Mouse (Mus musculus) erythroblast, embryonic 14.5 days (primary cell): ENCODE data around the gene F3.
"Not testable (repeated sequence)": the region's sequence is repeated elsewhere in the genome, so short reads cannot be mapped to it uniquely, and the experiment has no call there.

ENCODE experiments used
- GATA1 ChIP-seq: IDR thresholded peaks from 2 replicates; pipeline ENCODE4 v1.6.1; 2012; ENCODE audit warnings: low read length, inconsistent platforms, mixed read lengths
- TAL1 ChIP-seq: IDR thresholded peaks from 3 replicates; pipeline ENCODE4 v1.6.1; 2012; ENCODE audit warnings: low read length, inconsistent platforms, mixed read lengths

DNA sequence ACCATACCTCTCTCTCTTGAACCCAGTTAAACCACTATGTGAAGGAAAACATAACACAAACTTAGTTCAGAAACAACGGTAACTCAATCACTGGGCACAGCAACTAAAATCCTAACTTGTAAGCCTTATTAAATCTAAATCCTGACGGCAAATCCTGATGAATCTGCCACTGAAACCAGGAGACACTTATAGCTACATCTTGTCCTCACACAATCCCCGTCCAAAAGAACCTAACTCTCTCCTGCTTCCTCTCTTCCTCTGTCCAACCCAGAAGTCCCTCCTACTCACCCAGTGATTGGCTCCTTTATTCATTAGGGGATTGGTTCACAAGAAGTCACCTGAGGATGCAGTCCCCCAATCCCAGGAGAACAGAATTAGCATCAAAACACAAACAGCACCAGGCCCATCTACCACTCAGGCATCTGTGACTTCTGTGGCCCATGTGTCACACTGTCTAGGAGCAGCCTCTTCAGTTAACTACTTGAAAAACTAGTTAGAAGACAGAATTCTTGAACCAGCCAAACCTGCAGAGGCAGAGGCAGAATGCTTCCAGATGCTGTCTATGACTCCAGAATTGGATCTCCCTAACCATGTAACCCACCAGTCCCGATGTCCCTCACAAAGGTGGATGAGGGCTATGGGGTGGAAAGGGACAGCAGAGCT, 18.0 kb downstream of the F3 start:
- TF ChIP-seq TAL1, GATA1: not testable (repeated sequence)
